Mouse (Mus musculus): ENCODE data around the gene Retreg3.

DNA sequence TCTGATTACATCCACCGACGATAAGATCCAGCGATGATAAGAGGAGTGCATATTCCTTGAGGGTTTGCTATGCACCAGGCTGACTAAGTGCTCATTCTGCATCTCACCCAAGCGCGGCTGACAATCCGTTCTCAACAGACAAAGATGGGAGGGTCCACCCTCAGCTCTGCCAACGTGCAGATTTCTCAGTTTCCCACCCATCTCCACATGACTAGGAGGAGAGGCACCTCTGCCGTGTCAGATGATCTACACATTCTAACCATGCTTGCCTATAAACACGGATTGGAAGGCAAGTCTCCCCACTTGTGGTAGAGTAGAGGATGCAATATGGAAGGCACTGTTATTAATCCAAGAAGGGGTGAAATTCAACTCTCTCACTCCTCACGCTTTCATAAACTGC lies 29.1 kb upstream of the Retreg3 start:
- TF ChIP-seq CTCF (IDR thresholded peaks at IDR 0.05) (no peak), POLR2A (IDR thresholded peaks at IDR 0.05; ENCODE audit: insufficient read depth, low read depth, low read length) (no peak)

Measured in heart, adult 2 months (tissue).